Mouse (Mus musculus) E14TG2a.4 (cell line): ENCODE results near the gene E2f4.
A peak's percentile ranks its signal among the peaks of the same experiment; 100 is the strongest.

Experiments used
- H3K27me3 ChIP-seq: 2 replicates; pipeline ENCODE4 v1.6.1; 2014; ENCODE audit warnings: low read length, control low read depth; ENCODE audit not compliant: insufficient read depth
- H3K36me3 ChIP-seq: 2 replicates; pipeline ENCODE4 v1.6.1; 2014; ENCODE audit warnings: low read length, control low read depth; ENCODE audit not compliant: insufficient read depth
- H3K4me1 ChIP-seq: replicated peaks from 2 replicates; pipeline ENCODE4 v1.6.1; 2014; ENCODE audit warnings: low read depth, low read length, control low read depth
- H3K4me3 ChIP-seq: replicated peaks from 2 replicates; pipeline ENCODE4 v1.5.1; 2014; ENCODE audit warnings: mild to moderate bottlenecking, low read length
- H3K9me3 ChIP-seq: 2 replicates; pipeline ENCODE4 v1.6.1; 2014; ENCODE audit warnings: low read length, control low read depth
- CTCF ChIP-seq: conservative IDR thresholded peaks from 2 replicates; pipeline ENCODE4 v1.5.1; 2014; ENCODE audit warnings: low read length
- NANOG ChIP-seq: IDR thresholded peaks from 2 replicates; pipeline ENCODE4 v1.6.1; 2014; ENCODE audit warnings: borderline replicate concordance, low read length, mixed read lengths
- POU5F1 ChIP-seq: IDR thresholded peaks from 2 replicates; pipeline ENCODE4 v1.6.1; 2014; ENCODE audit warnings: low read length, borderline replicate concordance

Gene E2f4

DNA sequence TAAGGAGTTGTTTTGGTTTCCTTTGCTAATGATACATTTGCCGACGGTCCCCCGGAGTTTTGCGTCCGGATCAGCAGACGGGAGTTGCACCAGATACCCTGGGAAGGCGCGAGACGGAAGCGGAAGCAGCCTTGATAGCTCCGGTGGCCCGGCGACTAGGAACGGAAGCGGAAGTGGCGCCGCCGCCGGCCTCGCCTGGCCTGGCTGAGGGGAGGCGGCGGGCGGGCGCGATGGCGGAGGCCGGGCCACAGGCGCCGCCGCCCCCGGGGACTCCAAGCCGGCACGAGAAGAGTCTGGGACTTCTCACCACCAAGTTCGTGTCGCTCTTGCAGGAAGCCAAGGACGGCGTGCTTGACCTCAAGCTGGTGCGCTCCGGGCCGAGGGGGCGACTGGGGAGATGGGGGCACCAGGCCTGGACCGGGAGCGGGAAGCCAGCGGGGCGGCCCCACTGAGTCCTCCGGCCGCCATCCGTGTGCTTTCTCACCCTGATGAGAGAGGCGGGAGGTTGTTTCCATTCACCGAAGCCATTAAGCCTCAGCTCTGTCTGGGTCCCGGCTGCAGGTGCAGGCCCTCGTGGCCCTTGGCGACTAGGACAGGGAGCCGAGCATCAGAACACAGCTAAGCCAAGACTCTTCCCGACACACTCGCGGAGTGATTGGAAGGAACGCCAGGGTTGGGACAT, at the start of gene E2f4:
TSS of gene E2f4 (plus strand) at position 153 of the 682 bp plus-strand sequence.
- no peaks in the 10 kb centered on the region for H3K9me3 ChIP-seq
- TF ChIP-seq NANOG (no peak), CTCF (no peak), POU5F1 (no peak)
- H3K4me3 ChIP-seq, result peak within 1 kb of the TSS; percentile 100
- peaks cover 9% of the 10 kb centered on the region for H3K27me3 ChIP-seq
- peaks cover 89% of the 10 kb centered on the region for H3K4me1 ChIP-seq
- H3K36me3 ChIP-seq, result peaks cover 46% of the 10 kb centered on the region

DNA sequence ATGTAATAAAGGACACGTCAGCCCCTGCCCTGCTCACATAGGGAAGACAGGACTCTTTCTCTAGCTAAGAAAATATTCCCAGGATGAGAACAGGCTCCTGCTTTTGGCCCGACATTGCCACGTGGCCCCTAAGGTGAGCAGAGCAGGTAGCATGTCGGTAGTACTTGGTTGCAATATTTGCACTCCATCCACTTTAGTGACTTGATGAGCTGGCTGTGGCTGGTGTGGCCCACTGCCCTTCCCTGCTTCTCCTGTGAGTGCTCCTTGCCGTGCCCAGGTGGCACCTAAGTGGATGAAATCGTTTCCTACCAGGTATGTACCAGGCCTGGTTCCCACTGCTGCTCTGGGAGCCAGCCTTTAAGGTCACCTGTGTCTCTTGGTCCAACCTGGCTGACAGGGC, 45.5 kb upstream of the E2f4 start:
- H3K27me3 ChIP-seq, result peaks cover 23% of the 10 kb centered on the region
- H3K36me3 ChIP-seq, result peaks cover 66% of the 10 kb centered on the region
- H3K4me3 ChIP-seq, result no peak overlapping the region
- no peak for TF ChIP-seq NANOG
- TF ChIP-seq POU5F1, result no peak
- no peak for TF ChIP-seq CTCF
- H3K4me1 ChIP-seq, result peaks cover 33% of the 10 kb centered on the region
- no peaks in the 10 kb centered on the region for H3K9me3 ChIP-seq

DNA sequence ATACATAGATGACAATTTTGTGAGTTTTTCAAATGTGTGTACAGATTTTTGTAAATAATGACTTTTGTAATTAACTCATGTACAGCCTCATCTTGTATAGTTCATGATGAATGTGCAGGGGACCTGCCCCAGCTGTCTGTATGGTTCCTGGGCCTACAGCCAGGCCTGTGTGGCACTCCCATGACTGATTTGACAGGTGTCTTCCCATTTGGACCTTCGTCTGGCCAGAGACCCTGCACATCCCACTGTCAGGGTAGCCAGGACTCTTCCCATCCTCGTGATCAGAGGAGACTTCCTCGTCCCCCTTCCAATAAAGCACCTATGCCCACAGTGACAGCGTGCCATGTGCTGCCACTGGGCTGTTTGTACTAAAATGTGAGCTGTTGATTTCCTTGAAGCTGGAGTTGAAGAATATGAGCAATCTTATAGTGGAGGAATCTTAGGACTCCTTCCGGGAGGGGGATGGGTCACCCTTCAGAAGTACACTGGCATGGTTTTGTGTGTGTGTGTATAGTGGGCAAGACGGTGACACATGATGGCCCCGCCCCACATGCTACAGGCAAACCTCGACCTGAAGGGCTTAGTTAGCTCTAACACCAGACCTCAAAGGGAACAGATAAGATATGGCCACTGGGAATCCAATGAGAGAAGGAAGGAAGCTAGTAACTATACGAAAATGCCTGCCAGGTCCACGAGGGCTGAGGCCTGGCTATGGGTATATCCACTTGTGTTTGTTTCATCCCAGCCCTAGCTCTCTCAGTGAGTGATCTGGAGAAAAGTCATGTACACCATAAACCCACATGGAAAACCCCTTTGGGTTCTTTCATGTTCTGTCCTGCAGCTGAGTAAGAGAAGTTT, 44.6 kb upstream of the E2f4 start:
- TF ChIP-seq NANOG (no peak), CTCF (no peak), POU5F1 (no peak)
- Histone ChIP-seq H3K9me3 (no peaks in the 10 kb centered on the region), H3K27me3 (peaks cover 31% of the 10 kb centered on the region), H3K4me3 (no peak overlapping the region), H3K36me3 (peaks cover 57% of the 10 kb centered on the region), H3K4me1 (peaks cover 37% of the 10 kb centered on the region)

DNA sequence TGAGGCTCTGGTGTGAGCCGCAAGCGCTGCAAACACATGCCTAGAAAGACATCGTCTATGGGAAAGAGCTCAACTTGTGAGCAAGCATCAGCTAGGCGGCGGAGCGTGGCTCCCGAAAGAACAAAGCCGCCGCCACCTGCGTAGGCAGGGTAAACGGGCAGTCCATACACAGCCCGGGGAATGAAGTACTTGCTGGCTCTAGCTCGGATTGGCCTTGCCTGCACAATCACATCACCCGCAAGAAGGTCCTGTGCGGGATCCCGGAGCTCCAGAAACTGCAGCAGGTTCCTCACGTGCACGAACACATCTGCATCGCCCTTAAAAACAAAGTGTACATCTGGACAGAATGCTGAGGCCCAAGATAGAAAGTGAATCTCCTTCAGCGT, 43.7 kb upstream of the E2f4 start:
- peaks cover 39% of the 10 kb centered on the region for H3K27me3 ChIP-seq
- peaks cover 48% of the 10 kb centered on the region for H3K36me3 ChIP-seq
- no peaks in the 10 kb centered on the region for H3K9me3 ChIP-seq
- peak overlapping the region; percentile 89 for H3K4me3 ChIP-seq
- TF ChIP-seq NANOG, result no peak
- TF ChIP-seq POU5F1, result no peak
- no peak for TF ChIP-seq CTCF
- peaks cover 45% of the 10 kb centered on the region for H3K4me1 ChIP-seq

DNA sequence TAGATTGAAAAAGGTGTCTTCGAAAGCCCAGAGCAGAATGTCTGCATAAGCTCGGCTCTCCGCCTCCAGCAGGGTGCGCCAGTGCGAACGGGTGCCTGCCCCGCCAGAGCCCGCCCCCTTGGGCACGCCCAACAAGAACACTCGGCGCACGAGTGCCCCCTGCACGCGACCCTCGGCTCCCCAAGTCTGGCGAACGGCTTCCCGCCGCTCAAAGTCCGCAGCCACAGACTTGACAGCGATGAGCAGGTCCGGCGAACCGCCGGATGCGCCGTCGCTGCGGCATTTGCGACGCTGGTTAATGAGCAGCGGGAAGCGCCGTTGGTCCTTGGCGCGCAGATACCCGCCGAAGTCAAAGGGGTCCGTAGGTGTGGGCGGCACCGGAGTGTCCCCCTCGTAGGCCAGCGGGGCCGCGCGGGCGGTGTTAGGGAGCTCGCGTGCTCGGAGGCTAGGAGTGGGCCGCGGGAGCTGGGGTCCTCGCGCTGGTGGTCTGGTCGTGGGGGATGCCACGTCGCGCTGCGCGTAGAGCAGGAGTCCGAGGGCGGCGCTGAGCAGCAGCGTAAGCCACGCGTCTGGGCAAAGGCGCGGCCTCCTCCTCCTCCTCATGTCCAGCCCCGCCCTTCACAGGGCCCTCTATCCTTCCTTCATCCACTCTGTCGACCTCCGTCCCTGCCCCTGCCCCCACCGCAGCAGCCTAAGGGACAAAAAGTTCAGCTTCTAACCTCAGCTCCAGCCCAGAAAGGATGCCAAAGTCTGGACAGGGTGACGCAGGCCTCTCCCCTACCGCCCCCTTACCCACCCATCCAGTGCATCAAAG, 43.1 kb upstream of the E2f4 start:
- H3K27me3 ChIP-seq, result peaks cover 45% of the 10 kb centered on the region
- TF ChIP-seq POU5F1 (no peak), CTCF (peak; percentile 37; the same call in 1 of the 2 replicates)
- no peaks in the 10 kb centered on the region for H3K9me3 ChIP-seq
- H3K4me1 ChIP-seq, result peaks cover 51% of the 10 kb centered on the region
- peaks cover 42% of the 10 kb centered on the region for H3K36me3 ChIP-seq
- H3K4me3 ChIP-seq, result peak overlapping the region; percentile 89

DNA sequence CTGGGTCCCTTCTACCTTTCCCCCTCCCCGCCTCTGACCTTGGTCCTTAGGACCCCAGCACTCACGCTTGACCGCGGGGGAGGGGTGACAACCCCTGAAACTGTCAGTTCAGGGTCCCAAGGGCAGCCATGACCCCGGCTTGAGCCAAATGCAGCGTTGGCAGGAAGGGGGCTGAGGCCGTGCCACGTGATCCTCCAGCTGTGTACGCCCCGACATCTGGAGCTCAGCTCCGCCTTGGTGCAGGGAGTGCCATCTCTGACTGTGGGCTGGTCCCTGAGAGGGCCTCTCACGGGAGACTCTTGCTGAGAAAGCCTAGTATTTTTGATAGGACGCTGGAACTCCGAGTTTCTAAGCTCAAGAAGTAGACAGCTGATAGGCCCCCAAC, 42.5 kb upstream of the E2f4 start, which contains the start of gene B3gnt9:
TSS of gene B3gnt9 (minus strand) at position 188 of the 385 bp plus-strand sequence.
- TF ChIP-seq POU5F1, result no peak
- TF ChIP-seq NANOG, result no peak
- no peak for TF ChIP-seq CTCF

DNA sequence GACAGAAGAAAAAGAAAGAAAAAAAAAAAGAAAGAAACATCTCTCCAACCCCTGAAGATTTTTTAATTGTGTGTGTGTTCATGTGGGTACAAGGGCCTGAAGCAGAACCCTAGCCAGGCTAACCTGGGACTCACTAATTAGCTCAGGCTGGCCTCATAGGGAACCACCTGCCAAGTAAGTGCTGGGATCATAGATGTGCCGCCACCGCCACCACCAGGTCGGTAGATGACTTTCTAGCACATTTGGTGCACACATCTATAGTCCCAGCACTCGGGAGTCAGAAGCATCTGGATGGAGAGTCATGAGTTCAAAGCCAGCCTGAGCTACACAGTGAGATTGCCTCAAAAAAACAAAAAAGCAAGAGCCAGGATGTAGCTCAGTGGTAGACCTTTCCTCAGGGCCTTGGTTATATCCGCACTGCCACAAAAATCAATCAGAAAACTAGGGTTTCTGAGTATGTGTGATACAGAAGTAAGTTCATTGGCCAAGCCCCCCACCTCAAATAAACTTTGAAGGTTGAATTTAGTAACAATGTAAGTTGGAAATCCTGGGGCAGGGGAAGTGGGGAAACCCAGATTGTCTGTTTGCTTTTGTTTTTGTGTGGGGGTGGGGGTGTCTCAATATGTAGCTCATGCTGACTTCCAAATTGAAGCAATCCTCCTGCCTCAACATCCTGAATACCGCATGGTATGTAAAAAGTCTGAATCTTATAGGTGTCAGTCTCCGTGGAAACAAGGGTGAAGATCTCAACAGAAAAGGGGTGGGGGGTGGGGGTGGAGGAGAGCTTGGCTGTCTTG, 39.9 kb upstream of the E2f4 start:
- Histone ChIP-seq H3K9me3 (0 out of 2 replicates have a peak, but pooled peaks cover 3% of the 10 kb centered on the region), H3K4me1 (peaks cover 77% of the 10 kb centered on the region), H3K27me3 (peaks cover 71% of the 10 kb centered on the region), H3K36me3 (peaks cover 10% of the 10 kb centered on the region), H3K4me3 (no peak overlapping the region)
- no peak for TF ChIP-seq NANOG
- no peak for TF ChIP-seq POU5F1
- TF ChIP-seq CTCF, result no peak

More for the DNA sequence above, 42.5 kb upstream of the E2f4 start, which contains the start of gene B3gnt9:
- Histone ChIP-seq H3K9me3 (no peaks in the 10 kb centered on the region), H3K4me3 (peak within 1 kb of the TSS; percentile 89), H3K36me3 (peaks cover 36% of the 10 kb centered on the region), H3K4me1 (peaks cover 55% of the 10 kb centered on the region), H3K27me3 (peaks cover 51% of the 10 kb centered on the region)
